Mouse (Mus musculus): ENCODE data around the gene Xab2. TPM values are rescaled to one million over a fixed set of nuclear protein-coding genes. Genes with fewer than 3 reads are reported as not detected.

Xab2 gene
- polyA plus RNA-seq, 1 experiment = 57.8 TPM

GRCm38 (mm10) chr8:3655526-3655925 lies 34.4 kb upstream of the Xab2 start, which contains the start of gene Retn:
Retn (plus strand) TSS chr8:3655770.
- Histone ChIP-seq H3K27me3 (ENCODE audit: control insufficient read depth, insufficient read depth, low read length, poor library complexity, severe bottlenecking) (no peaks in the 10 kb centered on the region), H3K4me1 (ENCODE audit: control insufficient read depth, insufficient read depth, low read length) (peaks cover 2% of the 10 kb centered on the region), H3K36me3 (ENCODE audit: control insufficient read depth, insufficient read depth, low read length, poor library complexity, severe bottlenecking) (no peaks in the 10 kb centered on the region), H3K4me3 (ENCODE audit: low read depth, low read length) (no peak within 1 kb of the TSS), H3K9me3 (replicated peaks; ENCODE audit: control insufficient read depth, insufficient read depth, low read length, poor library complexity, severe bottlenecking) (no peaks in the 10 kb centered on the region), H3K27ac (ENCODE audit: insufficient read depth, low read length) (no peak within 1 kb of the TSS), H3K9ac (ENCODE audit: low read depth, poor library complexity, severe bottlenecking) (no peak within 1 kb of the TSS)
- TF ChIP-seq EP300 (IDR thresholded peaks at IDR 0.05; ENCODE audit: insufficient read depth, low read depth, low read length) (no peak), POLR2A (IDR thresholded peaks at IDR 0.05; ENCODE audit: insufficient read depth, low read length) (no peak), CTCF (IDR thresholded peaks at IDR 0.05; ENCODE audit: low read depth, low read length) (no peak)

- no peak overlapping the region for H3K9ac ChIP-seq (ENCODE audit: low read depth, poor library complexity, severe bottlenecking)
- no peaks in the 10 kb centered on the region for H3K27me3 ChIP-seq (ENCODE audit: control insufficient read depth, insufficient read depth, low read length, poor library complexity, severe bottlenecking)
- no peaks in the 10 kb centered on the region for H3K9me3 ChIP-seq (replicated peaks; ENCODE audit: control insufficient read depth, insufficient read depth, low read length, poor library complexity, severe bottlenecking)
- H3K36me3 ChIP-seq (ENCODE audit: control insufficient read depth, insufficient read depth, low read length, poor library complexity, severe bottlenecking) = no peaks in the 10 kb centered on the region
- H3K27ac ChIP-seq (ENCODE audit: insufficient read depth, low read length) = no peak overlapping the region
- no peak overlapping the region for H3K4me3 ChIP-seq (ENCODE audit: low read depth, low read length)
- H3K4me1 ChIP-seq (ENCODE audit: control insufficient read depth, insufficient read depth, low read length) = peaks cover 2% of the 10 kb centered on the region
- TF ChIP-seq CTCF (IDR thresholded peaks at IDR 0.05; ENCODE audit: low read depth, low read length) (no peak), POLR2A (IDR thresholded peaks at IDR 0.05; ENCODE audit: insufficient read depth, low read length) (no peak), EP300 (IDR thresholded peaks at IDR 0.05; ENCODE audit: insufficient read depth, low read depth, low read length) (no peak)
Measured at GRCm38 (mm10) chr8:3654726-3655508, 33.8 kb upstream of the Xab2 start.

- H3K27ac ChIP-seq (ENCODE audit: insufficient read depth, low read length) = no peak overlapping the region
- TF ChIP-seq EP300 (IDR thresholded peaks at IDR 0.05; ENCODE audit: insufficient read depth, low read depth, low read length) (no peak), CTCF (IDR thresholded peaks at IDR 0.05; ENCODE audit: low read depth, low read length) (no peak), POLR2A (IDR thresholded peaks at IDR 0.05; ENCODE audit: insufficient read depth, low read length) (no peak)
- H3K27me3 ChIP-seq (ENCODE audit: control insufficient read depth, insufficient read depth, low read length, poor library complexity, severe bottlenecking) = no peaks in the 10 kb centered on the region
- no peaks in the 10 kb centered on the region for H3K9me3 ChIP-seq (replicated peaks; ENCODE audit: control insufficient read depth, insufficient read depth, low read length, poor library complexity, severe bottlenecking)
- peaks cover 2% of the 10 kb centered on the region for H3K4me1 ChIP-seq (ENCODE audit: control insufficient read depth, insufficient read depth, low read length)
- H3K9ac ChIP-seq (ENCODE audit: low read depth, poor library complexity, severe bottlenecking) = no peak overlapping the region
- no peak overlapping the region for H3K4me3 ChIP-seq (ENCODE audit: low read depth, low read length)
- H3K36me3 ChIP-seq (ENCODE audit: control insufficient read depth, insufficient read depth, low read length, poor library complexity, severe bottlenecking) = no peaks in the 10 kb centered on the region
Measured at GRCm38 (mm10) chr8:3652845-3653244, 31.7 kb upstream of the Xab2 start.

GRCm38 (mm10) chr8:3648990-3649389 lies 27.9 kb upstream of the Xab2 start:
- Histone ChIP-seq H3K4me3 (ENCODE audit: low read depth, low read length) (no peak overlapping the region), H3K9ac (ENCODE audit: low read depth, poor library complexity, severe bottlenecking) (no peak overlapping the region), H3K36me3 (ENCODE audit: control insufficient read depth, insufficient read depth, low read length, poor library complexity, severe bottlenecking) (no peaks in the 10 kb centered on the region), H3K4me1 (ENCODE audit: control insufficient read depth, insufficient read depth, low read length) (no peaks in the 10 kb centered on the region), H3K27me3 (ENCODE audit: control insufficient read depth, insufficient read depth, low read length, poor library complexity, severe bottlenecking) (no peaks in the 10 kb centered on the region), H3K9me3 (replicated peaks; ENCODE audit: control insufficient read depth, insufficient read depth, low read length, poor library complexity, severe bottlenecking) (no peaks in the 10 kb centered on the region), H3K27ac (ENCODE audit: insufficient read depth, low read length) (no peak overlapping the region)
- TF ChIP-seq POLR2A (IDR thresholded peaks at IDR 0.05; ENCODE audit: insufficient read depth, low read length) (no peak), EP300 (IDR thresholded peaks at IDR 0.05; ENCODE audit: insufficient read depth, low read depth, low read length) (no peak), CTCF (IDR thresholded peaks at IDR 0.05; ENCODE audit: low read depth, low read length) (no peak)

- H3K4me3 ChIP-seq (ENCODE audit: low read depth, low read length) = no peak overlapping the region
- no peaks in the 10 kb centered on the region for H3K27me3 ChIP-seq (ENCODE audit: control insufficient read depth, insufficient read depth, low read length, poor library complexity, severe bottlenecking)
- H3K9me3 ChIP-seq (replicated peaks; ENCODE audit: control insufficient read depth, insufficient read depth, low read length, poor library complexity, severe bottlenecking) = no peaks in the 10 kb centered on the region
- TF ChIP-seq POLR2A (IDR thresholded peaks at IDR 0.05; ENCODE audit: insufficient read depth, low read length) (no peak), CTCF (IDR thresholded peaks at IDR 0.05; ENCODE audit: low read depth, low read length) (no peak), EP300 (IDR thresholded peaks at IDR 0.05; ENCODE audit: insufficient read depth, low read depth, low read length) (no peak)
- H3K9ac ChIP-seq (ENCODE audit: low read depth, poor library complexity, severe bottlenecking) = no peak overlapping the region
- no peaks in the 10 kb centered on the region for H3K4me1 ChIP-seq (ENCODE audit: control insufficient read depth, insufficient read depth, low read length)
- H3K27ac ChIP-seq (ENCODE audit: insufficient read depth, low read length) = no peak overlapping the region
- no peaks in the 10 kb centered on the region for H3K36me3 ChIP-seq (ENCODE audit: control insufficient read depth, insufficient read depth, low read length, poor library complexity, severe bottlenecking)
Measured at GRCm38 (mm10) chr8:3648268-3648667, 27.2 kb upstream of the Xab2 start.

- Histone ChIP-seq H3K27ac (ENCODE audit: insufficient read depth, low read length) (no peak overlapping the region; the same call in 1 of the 2 replicates), H3K27me3 (ENCODE audit: control insufficient read depth, insufficient read depth, low read length, poor library complexity, severe bottlenecking) (no peaks in the 10 kb centered on the region), H3K9ac (ENCODE audit: low read depth, poor library complexity, severe bottlenecking) (no peak overlapping the region), H3K9me3 (replicated peaks; ENCODE audit: control insufficient read depth, insufficient read depth, low read length, poor library complexity, severe bottlenecking) (no peaks in the 10 kb centered on the region), H3K4me3 (ENCODE audit: low read depth, low read length) (no peak overlapping the region), H3K4me1 (ENCODE audit: control insufficient read depth, insufficient read depth, low read length) (no peaks in the 10 kb centered on the region), H3K36me3 (ENCODE audit: control insufficient read depth, insufficient read depth, low read length, poor library complexity, severe bottlenecking) (no peaks in the 10 kb centered on the region)
- TF ChIP-seq EP300 (IDR thresholded peaks at IDR 0.05; ENCODE audit: insufficient read depth, low read depth, low read length) (no peak), CTCF (IDR thresholded peaks at IDR 0.05; ENCODE audit: low read depth, low read length) (no peak), POLR2A (IDR thresholded peaks at IDR 0.05; ENCODE audit: insufficient read depth, low read length) (no peak)
Measured at GRCm38 (mm10) chr8:3647561-3647960, 26.4 kb upstream of the Xab2 start.

Data from ES-Bruce4 (cell line).